Comparison of ENCODE assay signal across 8 mouse cellular contexts in the genomic region with DNA sequence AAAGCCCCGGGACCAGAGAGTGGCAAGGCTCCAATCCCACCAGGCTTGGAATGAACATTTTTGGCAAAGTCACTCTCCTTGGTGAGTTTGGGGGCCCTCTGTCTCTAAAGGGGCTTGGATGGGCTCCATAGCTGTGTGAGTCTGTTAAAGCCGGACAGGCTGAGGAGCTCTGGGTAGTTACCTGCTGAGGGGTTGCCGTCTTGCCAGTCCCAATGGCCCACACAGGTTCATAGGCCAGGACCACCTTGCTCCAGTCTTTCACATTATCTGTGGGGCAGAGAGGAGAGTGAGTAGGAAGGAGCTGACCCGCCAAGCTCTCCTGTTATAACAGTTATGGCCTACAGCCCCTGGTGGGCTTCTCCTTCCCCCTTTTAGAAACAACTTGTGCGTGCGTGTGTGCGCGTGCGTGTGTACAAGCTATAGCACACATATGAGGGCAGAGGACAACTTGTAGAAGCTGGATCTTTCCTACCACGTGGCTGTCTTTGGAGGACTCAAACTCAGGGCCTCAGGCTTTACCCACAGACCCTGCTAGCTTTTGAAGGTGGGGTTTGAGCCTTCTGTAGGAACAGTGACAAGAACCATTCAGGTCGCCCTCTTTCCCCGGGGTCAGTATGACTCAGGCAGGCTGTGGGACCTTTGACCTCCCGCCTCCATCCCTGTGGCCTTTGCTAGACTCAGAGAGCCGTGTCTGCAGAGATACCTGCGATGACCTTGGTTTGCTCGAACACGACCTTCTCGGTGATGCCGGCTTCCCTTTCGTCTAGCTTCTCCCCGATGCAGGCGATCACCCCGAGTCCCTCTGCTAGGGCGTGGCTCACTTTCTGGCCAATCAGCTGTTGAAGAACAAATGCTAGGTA. TPM values are rescaled to one million over a fixed set of nuclear protein-coding genes. Genes with fewer than 3 reads are reported as not detected.
DNase-seq lines count a peak whose midpoint lies in the region; ATAC-seq and TF ChIP-seq lines count a peak whose summit lies in the region.

No protein-coding gene starts in this region.

- no peak for DNase-seq in lung, embryonic 14.5 days
- no peak for DNase-seq in lung, adult 18-20 months
- DNase-seq in spleen, adult 12 weeks (ENCODE audit: low spot score) = no peak
- no peak for DNase-seq in layer of hippocampus, postnatal 25 days (ENCODE audit: extremely low spot score in 1 of 2, low spot score in 1 of 2)
- no peak for DNase-seq in urinary bladder, adult 18-20 months (ENCODE audit: low spot score in 2 of 2)

- TF ChIP-seq POLR2A in embryonic fibroblast, embryonic 13.5 days (IDR thresholded peaks at IDR 0.05; ENCODE audit: low read depth, low read length) = no peak

- H3K4me1 ChIP-seq in lung, embryonic 14.5 days (ENCODE audit: insufficient read depth) = peaks cover 18% of the 10 kb centered on the region
- peaks cover 8% of the 10 kb centered on the region for H3K4me1 ChIP-seq in embryonic fibroblast, embryonic 13.5 days (ENCODE audit: control insufficient read depth, insufficient read depth, low read length)
- H3K4me1 ChIP-seq in kidney, embryonic 15.5 days = peaks cover 66% of the 10 kb centered on the region
- peaks cover 54% of the 10 kb centered on the region for H3K4me1 ChIP-seq in neural tube, embryonic 12.5 days

- H3K36me3 ChIP-seq in lung, embryonic 14.5 days (ENCODE audit: insufficient read depth) = peaks cover 47% of the 10 kb centered on the region
- peaks cover 36% of the 10 kb centered on the region for H3K36me3 ChIP-seq in kidney, embryonic 15.5 days
- peaks cover 31% of the 10 kb centered on the region for H3K36me3 ChIP-seq in neural tube, embryonic 12.5 days

- no peaks in the 10 kb centered on the region for H3K9me3 ChIP-seq in lung, embryonic 14.5 days (ENCODE audit: low read depth, low read length)
- H3K9me3 ChIP-seq in kidney, embryonic 15.5 days (replicated peaks) = no peaks in the 10 kb centered on the region
- H3K9me3 ChIP-seq in neural tube, embryonic 12.5 days = no peaks in the 10 kb centered on the region

- no peak for TF ChIP-seq CTCF in lung, embryonic 14.5 days (IDR thresholded peaks at IDR 0.05; ENCODE audit: low read depth)
- TF ChIP-seq CTCF in embryonic fibroblast, embryonic 13.5 days (IDR thresholded peaks at IDR 0.05; ENCODE audit: borderline replicate concordance, insufficient read depth, low read length) = no peak

- H3K9ac ChIP-seq in lung, embryonic 14.5 days = peak overlapping the region; percentile 85
- no peak overlapping the region for H3K9ac ChIP-seq in kidney, embryonic 15.5 days
- no peak overlapping the region for H3K9ac ChIP-seq in neural tube, embryonic 12.5 days

- H3K4me3 ChIP-seq in lung, embryonic 14.5 days (ENCODE audit: low read depth, low read length) = peak overlapping the region; percentile 76
- H3K4me3 ChIP-seq in embryonic fibroblast, embryonic 13.5 days (ENCODE audit: insufficient read depth, low read length) = peak overlapping the region; percentile 70
- peak overlapping the region; percentile 80 for H3K4me3 ChIP-seq in kidney, embryonic 15.5 days (replicated peaks)
- 0 out of 2 replicates have a peak overlapping the region, but pooled peaks have one; percentile 67 for H3K4me3 ChIP-seq in neural tube, embryonic 12.5 days

- no peak for ATAC-seq in lung, embryonic 14.5 days (ENCODE audit: insufficient read depth)
- ATAC-seq in kidney, embryonic 15.5 days (replicated peaks; ENCODE audit: low FRiP score) = no peak
- no peak for ATAC-seq in neural tube, embryonic 12.5 days (ENCODE audit: low FRiP score, low read depth)

- no peak overlapping the region for H3K27ac ChIP-seq in lung, embryonic 14.5 days (ENCODE audit: low read depth)
- no peak overlapping the region for H3K27ac ChIP-seq in embryonic fibroblast, embryonic 13.5 days (ENCODE audit: insufficient read depth, low read length)
- H3K27ac ChIP-seq in kidney, embryonic 15.5 days = peak overlapping the region; percentile 92
- no peak overlapping the region for H3K27ac ChIP-seq in neural tube, embryonic 12.5 days

- no peaks in the 10 kb centered on the region for H3K27me3 ChIP-seq in lung, embryonic 14.5 days (ENCODE audit: insufficient read depth, low read length)
- no peaks in the 10 kb centered on the region for H3K27me3 ChIP-seq in kidney, embryonic 15.5 days
- H3K27me3 ChIP-seq in neural tube, embryonic 12.5 days (replicated peaks) = no peaks in the 10 kb centered on the region

- 70% methylated on average over 24 of the region's 24 CpGs for WGBS in lung, embryonic 14.5 days
- 79% methylated on average over 24 of the region's 24 CpGs for WGBS in kidney, embryonic 15.5 days
- 89% methylated on average over 24 of the region's 24 CpGs for WGBS in neural tube, embryonic 12.5 days

- H3K4me2 ChIP-seq in lung, embryonic 14.5 days = peak overlapping the region; percentile 64
- peak overlapping the region; percentile 69 for H3K4me2 ChIP-seq in kidney, embryonic 15.5 days
- peak overlapping the region; percentile 89 for H3K4me2 ChIP-seq in neural tube, embryonic 12.5 days (replicated peaks)

RNA-seq across cellular contexts. Expression of a gene that starts 2.2 kb away (rescaled TPM):
- 701 and 718 TPM in 2 replicates for polyA plus RNA-seq in lung, embryonic 14.5 days (2014; fragmentation: Nextera tagmentation; extraction: Ambion mirVana)
- 372 and 458 TPM in 2 replicates for polyA plus RNA-seq in embryonic fibroblast, embryonic 13.5 days (2011; ENCODE audit: insufficient read length, low read depth, missing spikeins)
- 717 and 755 TPM in 2 replicates for polyA plus RNA-seq in kidney, embryonic 15.5 days (2015; fragmentation: Nextera tagmentation; extraction: Ambion mirVana)
- 461 and 485 TPM in 2 replicates for polyA plus RNA-seq in neural tube, embryonic 12.5 days (2016; fragmentation: Nextera tagmentation; extraction: Ambion mirVana)
- total RNA-seq in layer of hippocampus, postnatal 25 days (2021) = 100 to 1,000 TPM; 685 to 811 TPM

RNA-seq across cellular contexts. Expression of a gene that starts 3.5 kb away (rescaled TPM):
- polyA plus RNA-seq in lung, embryonic 14.5 days (2014; fragmentation: Nextera tagmentation; extraction: Ambion mirVana) = 6.8 and 6.9 TPM in 2 replicates
- polyA plus RNA-seq in embryonic fibroblast, embryonic 13.5 days (2011; ENCODE audit: insufficient read length, low read depth, missing spikeins) = 9.1 and 11.7 TPM in 2 replicates
- polyA plus RNA-seq in kidney, embryonic 15.5 days (2015; fragmentation: Nextera tagmentation; extraction: Ambion mirVana) = 15.3 and 18.2 TPM in 2 replicates
- 8.2 and 8.5 TPM in 2 replicates for polyA plus RNA-seq in neural tube, embryonic 12.5 days (2016; fragmentation: Nextera tagmentation; extraction: Ambion mirVana)
- total RNA-seq in layer of hippocampus, postnatal 25 days (2021) = 1 to 10 TPM; 4.5 to 6.0 TPM

RNA-seq across cellular contexts. Expression of a gene that starts 17.4 kb away (rescaled TPM):
- polyA plus RNA-seq in lung, embryonic 14.5 days (2014; fragmentation: Nextera tagmentation; extraction: Ambion mirVana) = 143 TPM in 2 replicates
- 87.6 and 105 TPM in 2 replicates for polyA plus RNA-seq in embryonic fibroblast, embryonic 13.5 days (2011; ENCODE audit: insufficient read length, low read depth, missing spikeins)
- 149 and 175 TPM in 2 replicates for polyA plus RNA-seq in kidney, embryonic 15.5 days (2015; fragmentation: Nextera tagmentation; extraction: Ambion mirVana)
- 203 TPM in 2 replicates for polyA plus RNA-seq in neural tube, embryonic 12.5 days (2016; fragmentation: Nextera tagmentation; extraction: Ambion mirVana)
- 100 to 1,000 TPM; 164 to 183 TPM for total RNA-seq in layer of hippocampus, postnatal 25 days (2021)

RNA-seq across cellular contexts. Expression of a gene that starts 17.4 kb away (rescaled TPM):
- polyA plus RNA-seq in lung, embryonic 14.5 days (2014; fragmentation: Nextera tagmentation; extraction: Ambion mirVana) = 204 and 206 TPM in 2 replicates
- polyA plus RNA-seq in embryonic fibroblast, embryonic 13.5 days (2011; ENCODE audit: insufficient read length, low read depth, missing spikeins) = 42.0 and 61.1 TPM in 2 replicates
- polyA plus RNA-seq in kidney, embryonic 15.5 days (2015; fragmentation: Nextera tagmentation; extraction: Ambion mirVana) = 178 and 185 TPM in 2 replicates
- polyA plus RNA-seq in neural tube, embryonic 12.5 days (2016; fragmentation: Nextera tagmentation; extraction: Ambion mirVana) = 115 and 124 TPM in 2 replicates
- total RNA-seq in layer of hippocampus, postnatal 25 days (2021) = 1 to 10 TPM; 1.1 to 1.2 TPM

RNA-seq across cellular contexts. Expression of a gene that starts 28.1 kb away (rescaled TPM):
- polyA plus RNA-seq in lung, embryonic 14.5 days (2014; fragmentation: Nextera tagmentation; extraction: Ambion mirVana) = 0.24 and 0.68 TPM in 2 replicates
- polyA plus RNA-seq in embryonic fibroblast, embryonic 13.5 days (2011; ENCODE audit: insufficient read length, low read depth, missing spikeins) = 0.45 and 0.72 TPM in 2 replicates
- polyA plus RNA-seq in kidney, embryonic 15.5 days (2015; fragmentation: Nextera tagmentation; extraction: Ambion mirVana) = 1.1 and 2.9 TPM in 2 replicates
- 0.50 and 0.52 TPM in 2 replicates for polyA plus RNA-seq in neural tube, embryonic 12.5 days (2016; fragmentation: Nextera tagmentation; extraction: Ambion mirVana)
- under 1 TPM in 1 of 2 experiments, not detected in 1; 0.26 TPM for total RNA-seq in layer of hippocampus, postnatal 25 days (2021)
